Mouse (Mus musculus) liver, adult 2 months (tissue): ENCODE data around the gene Surf1.

ENCODE experiments used
- CTCF ChIP-seq: fragments of 200-500 bp; IDR thresholded peaks from 2 replicates; pipeline ENCODE4 v1.5.1; 2011; ENCODE audit warnings: low read depth, low read length, control low read depth
- POLR2A ChIP-seq: fragments of 200-500 bp; IDR thresholded peaks from 2 replicates; pipeline ENCODE4 v1.6.1; 2011; ENCODE audit warnings: low read length, control low read depth; ENCODE audit not compliant: insufficient read depth; ENCODE audit errors: extremely low read depth

GRCm38 (mm10) chr2:26957488-26957859 is 41.1 kb upstream of the Surf1 start:
- TF ChIP-seq CTCF (no peak), POLR2A (no peak)
